Mouse (Mus musculus) midbrain, embryonic 16.5 days (tissue): ENCODE results near the gene Ctnnd2. TPM values are rescaled to one million over a fixed set of nuclear protein-coding genes. Genes with fewer than 3 reads are reported as not detected.

Experiments
- ATAC-seq: fragments of 200-750 bp; cut with Nextera tagmentation; 2 replicates; pipeline ENCODE4 v1.8.0; 2017; ENCODE audit warnings: moderate TSS enrichment
- H3K27ac ChIP-seq: fragments of 300-500 bp; sonication (generic); 2 replicates; pipeline ENCODE4 v1.5.1; 2014; ENCODE audit warnings: mild to moderate bottlenecking, low read length, mixed read lengths
- H3K27me3 ChIP-seq: fragments of 300-500 bp; sonication (generic); 2 replicates; pipeline ENCODE4 v1.6.1; 2014; ENCODE audit warnings: low read depth, low read length, mixed read lengths; ENCODE audit not compliant: control insufficient read depth, insufficient read depth
- H3K36me3 ChIP-seq: fragments of 300-500 bp; sonication (generic); 2 replicates; pipeline ENCODE4 v1.6.1; 2014; ENCODE audit warnings: mild to moderate bottlenecking, low read length, moderate library complexity, mixed read lengths; ENCODE audit not compliant: control insufficient read depth, insufficient read depth
- H3K4me1 ChIP-seq: fragments of 300-500 bp; sonication (generic); 2 replicates; pipeline ENCODE4 v1.6.1; 2014; ENCODE audit warnings: mild to moderate bottlenecking, low read length, mixed read lengths; ENCODE audit not compliant: control insufficient read depth, insufficient read depth
- H3K4me2 ChIP-seq: fragments of 300-500 bp; sonication (generic); 2 replicates; pipeline ENCODE4 v1.6.1; 2014; ENCODE audit warnings: mild to moderate bottlenecking, low read length, mixed read lengths
- H3K4me3 ChIP-seq: fragments of 300-500 bp; sonication (generic); 2 replicates; pipeline ENCODE4 v1.5.1; 2014; ENCODE audit warnings: low read depth, mild to moderate bottlenecking, low read length, moderate library complexity, mixed read lengths
- H3K9ac ChIP-seq: fragments of 300-500 bp; sonication (generic); 2 replicates; pipeline ENCODE4 v1.6.1; 2014; ENCODE audit warnings: low read depth, low read length, mixed read lengths
- H3K9me3 ChIP-seq: fragments of 300-500 bp; sonication (generic); replicated peaks from 2 replicates; pipeline ENCODE4 v1.6.1; 2014; ENCODE audit warnings: mild to moderate bottlenecking, low read length, mixed read lengths; ENCODE audit not compliant: control insufficient read depth, poor library complexity, severe bottlenecking
- WGBS: fragments of 180-500 bp; shearing (Covaris S2); extraction: QIAGEN DNeasy Blood & Tissue Kit; methylation state at CpG from one replicate; pipeline ENCODE4 v1.1.7; 2014; 5-methylcytosine and 5-hydroxymethylcytosine counted together
- polyA plus RNA-seq: library from polyadenylated mRNA; unstranded; fragments of >200 nt; fragmentation: Nextera tagmentation; extraction: Ambion mirVana; gene quantifications from 2 replicates; pipeline ENCODE4 v1.2.1, GENCODE M21; 2015

Gene Ctnnd2
- polyA plus RNA-seq, 1 experiment from 2014 or later: 62.8 TPM

DNA sequence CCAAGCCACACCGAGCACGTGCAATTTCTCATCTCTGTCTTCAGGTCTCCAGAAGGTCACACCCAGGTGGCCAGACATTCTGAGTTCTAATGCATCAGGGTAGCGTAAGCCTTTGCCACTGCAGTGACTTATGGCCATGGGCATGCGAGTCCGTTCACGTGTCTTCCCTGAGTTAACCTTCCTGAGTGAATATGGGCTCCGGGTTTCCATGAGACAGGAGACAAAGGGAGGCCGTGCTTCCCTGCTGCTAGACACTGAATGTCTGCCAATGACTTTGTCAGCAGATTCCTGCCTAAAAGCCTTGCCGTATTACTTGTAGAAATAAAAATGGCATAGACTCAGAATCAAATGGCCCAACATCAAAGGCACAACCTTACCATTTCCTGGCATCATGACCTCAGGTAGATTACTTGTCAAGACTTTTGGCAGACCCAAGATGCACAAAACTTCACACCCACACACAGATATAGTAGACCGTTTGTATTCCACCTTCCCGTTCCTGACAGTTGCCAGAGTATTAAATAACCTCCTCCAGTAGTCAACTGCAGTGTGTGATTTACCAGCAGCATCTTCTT is 804.9 kb downstream of the Ctnnd2 start:
- no peak overlapping the region for H3K9ac ChIP-seq
- H3K36me3 ChIP-seq: no peaks in the 10 kb centered on the region
- H3K9me3 ChIP-seq: no peaks in the 10 kb centered on the region
- no peak for ATAC-seq
- H3K4me3 ChIP-seq: no peak overlapping the region
- no peak overlapping the region for H3K4me2 ChIP-seq
- 81% methylated on average over 11 of the region's 11 CpGs for WGBS
- H3K27ac ChIP-seq: no peak overlapping the region
- H3K4me1 ChIP-seq: 0 out of 2 replicates have a peak, but pooled peaks cover 2% of the 10 kb centered on the region
- no peaks in the 10 kb centered on the region for H3K27me3 ChIP-seq

DNA sequence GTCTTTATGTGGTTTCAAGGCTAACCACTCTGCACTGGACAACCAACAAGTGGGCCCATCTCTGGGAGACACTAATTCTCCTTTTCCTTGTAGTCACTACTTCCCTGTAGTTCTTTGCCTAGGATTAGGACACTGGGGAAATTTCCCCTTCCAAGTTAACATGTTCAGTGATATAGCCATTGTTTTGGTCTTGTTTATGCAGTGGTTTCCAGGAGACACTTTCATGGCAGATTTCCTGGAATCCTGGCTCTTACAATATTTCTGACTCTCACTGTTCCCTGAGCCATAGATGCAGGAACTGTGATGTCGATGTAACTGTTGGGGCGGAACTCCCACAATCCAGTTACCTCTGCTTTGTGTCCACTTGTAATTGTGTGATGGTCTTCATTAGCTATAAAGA is 814.5 kb downstream of the Ctnnd2 start:
- Histone ChIP-seq H3K4me3 (no peak overlapping the region), H3K9ac (no peak overlapping the region), H3K9me3 (no peaks in the 10 kb centered on the region), H3K36me3 (no peaks in the 10 kb centered on the region), H3K4me1 (no peaks in the 10 kb centered on the region), H3K27ac (no peak overlapping the region), H3K4me2 (no peak overlapping the region), H3K27me3 (no peaks in the 10 kb centered on the region)
- no peak for ATAC-seq
- WGBS: 89% methylated on average over 2 of the region's 2 CpGs

DNA sequence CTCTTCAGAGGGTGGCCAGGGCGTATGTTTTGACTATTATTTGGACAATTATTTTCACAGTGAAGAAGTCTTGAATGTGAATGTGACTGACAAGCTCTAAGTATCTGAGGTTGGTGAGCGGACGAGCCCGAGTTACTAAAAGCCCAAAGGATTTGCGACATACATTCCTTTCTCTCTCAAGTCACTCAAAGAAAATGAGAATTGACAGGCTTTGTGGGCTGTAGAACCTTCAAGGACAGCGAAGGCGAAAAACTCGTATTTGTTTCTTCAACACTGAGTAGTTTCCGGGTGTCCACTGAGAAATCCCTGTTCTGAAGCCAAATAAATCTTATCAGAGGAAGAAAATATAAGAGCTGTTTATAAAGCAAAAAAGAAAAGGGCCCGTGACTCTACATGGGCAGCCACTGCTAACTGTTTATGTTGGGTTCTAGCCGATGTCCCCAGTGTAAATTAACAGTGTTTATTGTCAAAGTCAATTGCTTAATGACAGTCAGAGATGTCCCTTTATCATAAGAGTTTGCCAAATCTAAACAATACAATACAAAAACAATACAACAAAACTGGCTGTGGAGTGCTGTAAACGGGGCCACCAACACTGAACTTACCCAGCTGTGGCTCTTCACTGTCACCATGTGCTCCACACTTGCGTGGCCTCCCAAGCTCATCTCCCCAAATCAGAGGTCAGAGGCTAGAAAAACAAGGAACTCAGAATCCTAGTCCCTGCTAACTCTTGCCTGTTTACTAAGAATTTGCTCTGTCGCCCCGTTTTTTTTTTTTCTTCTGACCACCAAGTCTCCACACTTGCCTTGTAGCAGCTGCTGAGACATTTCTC is 818.2 kb downstream of the Ctnnd2 start:
- Histone ChIP-seq H3K4me2 (no peak overlapping the region), H3K4me1 (no peaks in the 10 kb centered on the region), H3K36me3 (no peaks in the 10 kb centered on the region), H3K9ac (no peak overlapping the region), H3K9me3 (no peaks in the 10 kb centered on the region), H3K4me3 (no peak overlapping the region), H3K27me3 (no peaks in the 10 kb centered on the region), H3K27ac (no peak overlapping the region)
- ATAC-seq: no peak
- 62% methylated on average over 15 of the region's 15 CpGs for WGBS

- H3K27ac ChIP-seq: no peak overlapping the region
- H3K36me3 ChIP-seq: no peaks in the 10 kb centered on the region
- no peaks in the 10 kb centered on the region for H3K4me1 ChIP-seq
- ATAC-seq: no peak
- H3K4me3 ChIP-seq: no peak overlapping the region
- H3K4me2 ChIP-seq: no peak overlapping the region
- no peaks in the 10 kb centered on the region for H3K9me3 ChIP-seq
- H3K9ac ChIP-seq: no peak overlapping the region
- H3K27me3 ChIP-seq: no peaks in the 10 kb centered on the region
- 94% methylated on average over 12 of the region's 12 CpGs for WGBS
Observed at GRCm38 (mm10) chr15:30992357-30992756, 820.0 kb downstream of the Ctnnd2 start.

GRCm38 (mm10) chr15:30992901-30993300 is 820.5 kb downstream of the Ctnnd2 start:
- Histone ChIP-seq H3K4me2 (no peak overlapping the region), H3K9me3 (no peaks in the 10 kb centered on the region), H3K36me3 (no peaks in the 10 kb centered on the region), H3K27me3 (no peaks in the 10 kb centered on the region), H3K27ac (no peak overlapping the region), H3K9ac (no peak overlapping the region), H3K4me1 (no peaks in the 10 kb centered on the region), H3K4me3 (no peak overlapping the region)
- WGBS: 92% methylated on average over 3 of the region's 3 CpGs
- no peak for ATAC-seq

GRCm38 (mm10) chr15:30995346-30995745 is 823.0 kb downstream of the Ctnnd2 start:
- Histone ChIP-seq H3K27ac (no peak overlapping the region), H3K4me2 (no peak overlapping the region), H3K9ac (no peak overlapping the region), H3K36me3 (no peaks in the 10 kb centered on the region), H3K4me3 (no peak overlapping the region), H3K9me3 (no peaks in the 10 kb centered on the region), H3K4me1 (no peaks in the 10 kb centered on the region), H3K27me3 (no peaks in the 10 kb centered on the region)
- ATAC-seq: no peak
- WGBS: 80% methylated on average over 3 of the region's 3 CpGs

- Histone ChIP-seq H3K4me3 (no peak overlapping the region), H3K27ac (no peak overlapping the region), H3K9me3 (no peaks in the 10 kb centered on the region)
Observed at GRCm38 (mm10) chr15:31004468-31004867, 832.1 kb downstream of the Ctnnd2 start.

GRCm38 (mm10) chr15:31004976-31005375 is 832.6 kb downstream of the Ctnnd2 start:
- WGBS: 79% methylated on average over 8 of the region's 8 CpGs
- ATAC-seq: no peak
- H3K4me3 ChIP-seq: no peak overlapping the region
- H3K9ac ChIP-seq: no peak overlapping the region
- H3K4me1 ChIP-seq: no peaks in the 10 kb centered on the region
- no peak overlapping the region for H3K27ac ChIP-seq
- H3K4me2 ChIP-seq: no peak overlapping the region
- no peaks in the 10 kb centered on the region for H3K9me3 ChIP-seq
- H3K27me3 ChIP-seq: no peaks in the 10 kb centered on the region
- H3K36me3 ChIP-seq: peaks cover 2% of the 10 kb centered on the region; the same call in 1 of the 2 replicates

More at GRCm38 (mm10) chr15:31004468-31004867, 832.1 kb downstream of the Ctnnd2 start:
- Histone ChIP-seq H3K4me1 (no peaks in the 10 kb centered on the region), H3K27me3 (no peaks in the 10 kb centered on the region), H3K9ac (no peak overlapping the region), H3K4me2 (no peak overlapping the region), H3K36me3 (peaks cover under 1% of the 10 kb centered on the region; the same call in 1 of the 2 replicates)
- ATAC-seq: no peak
- 82% methylated on average over 5 of the region's 5 CpGs for WGBS
